Mouse (Mus musculus) adipocyte (in vitro differentiated cells): Measurements from ENCODE around the gene Cntn2.
"Not testable (repeated sequence)": the region's sequence is repeated elsewhere in the genome, so short reads cannot be mapped to it uniquely, and the experiment has no call there.

ENCODE experiments used
- DNase-seq: peaks from one replicate; pipeline ENCODE4 v3.0.0-alpha.2; 2016; ENCODE audit warnings: low spot score

Cntn2 gene

GRCm38 (mm10) chr1:132511521-132511920 lies 31.5 kb downstream of the Cntn2 start:
- no peak for DNase-seq

GRCm38 (mm10) chr1:132509771-132510170 lies 33.3 kb downstream of the Cntn2 start:
- no peak for DNase-seq

- no peak for DNase-seq
Observed at GRCm38 (mm10) chr1:132506656-132507055, 36.4 kb downstream of the Cntn2 start.

DNA sequence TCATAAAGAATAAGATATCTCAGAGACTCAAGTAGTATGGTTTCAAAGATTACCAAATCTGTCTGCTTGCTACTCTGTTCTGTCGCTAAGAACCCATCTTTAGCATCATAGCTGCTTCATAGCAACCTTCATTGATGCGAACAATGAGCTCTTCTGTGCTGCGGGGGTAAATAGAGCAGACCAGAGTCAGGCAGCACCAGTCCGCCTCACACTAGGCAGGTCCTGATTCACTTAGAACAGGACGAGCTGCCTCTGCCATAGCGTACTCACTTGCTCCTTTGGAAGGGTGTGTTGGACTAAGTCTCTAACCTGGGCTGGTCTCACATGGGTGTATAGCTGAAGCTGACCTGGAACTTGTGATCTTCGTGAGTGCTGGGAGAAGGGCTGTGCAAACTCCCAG lies 37.0 kb downstream of the Cntn2 start, which contains the start of gene Tmem81:
Tmem81 (plus strand) TSS at position 173 of the 400 bp plus-strand sequence.
- DNase-seq: no peak

DNA sequence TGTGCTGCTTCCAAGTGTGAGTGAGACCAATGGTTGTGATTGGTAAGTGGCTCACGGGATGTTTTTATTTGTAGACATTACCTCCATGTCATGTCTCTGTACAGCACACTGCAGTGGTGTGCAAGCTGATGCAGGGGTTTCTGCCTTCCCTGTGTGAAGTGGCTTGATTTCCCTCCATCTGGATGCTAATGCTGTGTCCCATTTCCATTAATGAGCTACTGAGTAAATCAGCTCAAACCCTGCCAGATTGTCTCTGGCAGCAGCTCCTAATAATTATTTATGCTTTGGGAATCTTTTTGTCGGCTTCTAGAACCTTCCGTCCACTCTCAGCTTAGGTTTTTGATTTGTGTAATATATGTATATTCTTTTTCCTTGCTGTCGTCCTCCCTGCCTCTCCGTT lies 37.9 kb downstream of the Cntn2 start:
- no peak for DNase-seq

GRCm38 (mm10) chr1:132500535-132500934 lies 42.5 kb downstream of the Cntn2 start:
- DNase-seq: no peak

- DNase-seq: no peak
Observed at GRCm38 (mm10) chr1:132483759-132484158, 59.3 kb downstream of the Cntn2 start.

DNA sequence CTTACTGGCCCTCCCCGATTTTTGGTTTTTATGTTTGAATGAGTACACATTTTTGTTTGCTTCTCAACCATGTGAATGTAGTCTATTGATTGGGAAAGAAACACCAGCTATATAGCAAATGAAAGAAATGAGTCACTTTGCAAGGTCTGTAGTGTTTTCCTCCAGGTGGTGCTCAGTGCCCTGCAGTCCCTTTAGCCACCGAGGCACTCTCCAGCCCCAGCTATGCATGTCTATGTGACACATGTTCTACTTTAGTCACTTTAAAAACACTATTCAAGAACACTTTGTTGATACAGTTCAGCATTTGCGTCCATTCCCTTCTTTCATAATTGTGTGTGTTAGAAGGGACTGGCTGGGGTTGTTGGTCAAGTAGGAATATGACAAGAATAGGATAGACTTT lies 59.8 kb downstream of the Cntn2 start:
- DNase-seq: no peak

- no peak for DNase-seq
Observed at GRCm38 (mm10) chr1:132481619-132482018, 61.4 kb downstream of the Cntn2 start.

DNA sequence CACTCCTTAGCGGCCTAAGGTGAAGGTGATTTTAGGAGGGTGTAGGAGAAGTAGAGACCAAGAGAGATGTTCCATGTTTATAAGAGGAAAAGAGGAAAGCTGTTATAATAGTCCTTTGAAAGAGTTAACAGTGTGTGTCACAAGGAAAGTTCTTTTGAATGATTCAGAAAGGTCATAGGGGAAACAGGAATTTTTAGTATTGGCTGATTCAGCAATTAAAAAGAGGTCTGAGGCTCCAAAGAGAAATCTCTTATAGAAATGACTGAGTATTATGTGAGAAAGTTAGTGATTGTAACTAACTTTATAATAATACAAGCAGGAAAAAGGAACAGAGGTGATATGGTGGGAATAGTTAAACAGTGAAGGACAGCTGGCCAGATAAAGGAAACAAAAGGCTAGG lies 63.6 kb downstream of the Cntn2 start:
- DNase-seq: no peak

DNA sequence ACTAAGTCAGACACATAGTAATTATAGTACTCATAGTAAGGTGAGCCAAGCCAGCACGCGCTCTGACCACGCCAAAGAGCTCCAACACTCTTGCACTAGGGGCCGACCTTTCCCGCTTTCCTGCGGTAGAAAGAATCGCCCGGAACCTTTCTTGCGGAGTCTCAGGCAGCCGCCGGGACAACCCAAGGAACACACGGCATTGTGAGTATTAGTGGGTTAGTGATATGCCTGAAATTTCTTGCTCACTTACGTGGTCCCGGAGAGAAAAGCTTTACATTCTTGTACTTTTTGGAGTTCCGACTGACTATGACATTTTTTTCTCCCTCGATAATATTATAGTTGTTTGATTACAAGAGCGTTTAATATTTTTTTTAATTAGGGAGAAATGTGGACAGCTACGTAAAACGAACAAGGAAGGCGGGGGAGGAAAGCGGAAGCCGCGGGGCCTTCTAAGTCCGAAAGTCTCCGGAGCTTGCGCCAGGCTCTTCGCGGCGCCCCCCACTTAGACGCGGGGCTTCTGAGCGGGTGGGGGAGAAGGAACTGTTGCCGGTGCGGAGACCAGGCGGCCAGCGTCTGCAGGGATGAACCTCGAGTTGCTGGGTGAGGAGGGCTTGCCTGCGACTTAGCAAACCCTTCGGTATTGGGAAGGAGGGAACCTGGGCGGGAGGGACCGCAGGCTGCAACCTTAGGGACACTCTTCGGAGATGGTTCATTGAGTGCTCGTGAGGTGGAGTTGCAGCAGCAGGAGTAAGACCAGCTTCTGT lies 65.9 kb downstream of the Cntn2 start, which contains the start of gene Rbbp5:
Rbbp5 (plus strand) TSS at position 438 of the 764 bp plus-strand sequence.
- peak; percentile 91 for DNase-seq

DNA sequence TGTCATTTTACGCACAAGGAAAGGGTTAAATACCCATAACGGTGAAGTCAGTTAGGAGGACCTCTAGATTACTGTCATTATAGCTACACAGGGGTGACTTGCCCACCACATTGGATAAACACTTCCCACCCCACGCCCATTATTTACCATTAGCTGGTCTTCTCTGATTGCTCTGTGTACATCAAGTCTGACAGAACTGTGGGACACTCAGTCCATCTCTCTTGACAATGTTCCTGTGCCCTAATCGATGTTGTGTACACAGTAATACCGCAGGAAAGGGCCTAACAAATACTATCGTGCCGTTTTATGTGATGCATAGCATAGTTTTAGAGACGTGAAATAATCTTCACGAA lies 66.5 kb downstream of the Cntn2 start:
- DNase-seq: no peak

- no peak for DNase-seq
Observed at GRCm38 (mm10) chr1:132474496-132474895, 68.6 kb downstream of the Cntn2 start.

DNA sequence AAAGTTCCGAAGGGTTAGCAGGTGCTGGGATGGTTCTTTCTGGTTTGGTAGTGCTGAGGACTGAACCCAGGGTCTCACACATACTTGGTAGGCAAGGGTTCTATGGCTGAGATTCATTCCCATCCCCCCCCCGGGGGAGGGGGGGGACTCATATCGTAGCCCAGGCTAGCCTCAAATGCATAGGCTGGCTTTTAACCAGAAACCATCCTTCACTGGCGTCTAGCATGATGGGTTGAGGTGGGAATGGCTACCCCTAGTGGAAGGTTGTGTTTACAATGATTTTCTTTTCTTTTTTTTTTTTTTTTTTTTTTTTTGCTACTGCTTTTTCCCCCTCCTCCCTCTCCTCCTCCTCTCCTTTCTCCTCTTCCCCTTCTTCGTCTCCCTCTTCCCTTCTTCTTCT lies 70.5 kb downstream of the Cntn2 start:
- no peak for DNase-seq

DNA sequence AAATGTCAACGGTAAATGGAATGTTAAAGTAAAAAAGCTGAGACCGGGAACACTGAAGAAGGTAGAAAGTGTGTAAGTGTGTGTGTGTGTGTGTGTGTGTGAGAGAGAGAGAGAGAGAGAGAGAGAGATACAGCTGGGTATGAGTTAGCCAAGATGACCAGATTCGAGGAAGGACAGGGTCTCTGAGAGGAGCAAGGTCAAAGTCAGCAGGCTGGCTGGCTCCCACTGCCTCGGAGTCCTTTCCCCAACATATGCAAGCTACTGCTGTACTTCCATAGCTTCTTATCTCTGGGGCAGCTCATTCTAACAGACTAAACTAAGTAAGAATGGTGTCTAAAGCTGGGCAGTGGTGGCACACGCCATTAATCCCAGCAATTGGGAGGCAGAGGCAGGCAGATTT lies 71.6 kb downstream of the Cntn2 start:
- DNase-seq: no peak

DNA sequence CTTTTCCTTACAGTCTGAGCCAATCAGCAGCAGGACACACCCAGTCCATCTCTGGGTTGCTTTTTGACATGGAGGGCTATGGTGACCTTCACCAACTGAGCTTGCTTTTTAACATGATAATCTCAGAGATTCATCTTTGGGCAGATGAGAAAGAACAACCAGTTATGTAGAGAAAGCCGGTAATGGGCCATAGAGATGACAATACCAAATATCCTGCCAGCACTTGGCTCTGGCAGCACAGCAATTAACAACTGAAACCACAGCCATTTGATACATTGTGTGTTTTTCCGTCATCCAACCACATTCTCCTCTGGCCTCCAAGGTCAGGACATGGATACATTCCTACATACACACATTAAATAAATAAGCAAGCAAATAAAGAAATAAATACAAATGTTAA lies 72.0 kb downstream of the Cntn2 start:
- DNase-seq: no peak

GRCm38 (mm10) chr1:132470031-132470430 lies 73.0 kb downstream of the Cntn2 start:
- DNase-seq: not testable (repeated sequence)

DNA sequence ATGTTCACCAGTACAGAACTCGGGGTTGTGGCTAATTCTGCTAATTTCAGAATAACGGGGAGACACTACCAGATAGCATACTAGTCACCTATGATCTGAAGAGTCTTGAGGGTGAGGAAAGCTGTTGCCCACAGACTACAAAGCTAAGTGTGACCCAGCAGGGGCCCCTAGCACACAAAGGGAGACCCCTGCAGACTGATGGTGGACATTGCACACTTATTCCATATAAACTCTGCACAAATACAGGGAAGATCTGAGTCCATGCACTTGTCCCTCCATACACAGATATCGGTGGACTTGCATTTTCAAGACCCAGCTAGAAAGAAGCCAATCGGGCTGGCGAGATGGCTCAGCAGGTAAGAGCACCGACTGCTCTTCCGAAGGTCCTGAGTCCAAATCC lies 73.5 kb downstream of the Cntn2 start:
- no peak for DNase-seq

- DNase-seq: peak; percentile 39
Observed at GRCm38 (mm10) chr1:132468926-132469325, 74.1 kb downstream of the Cntn2 start.

DNA sequence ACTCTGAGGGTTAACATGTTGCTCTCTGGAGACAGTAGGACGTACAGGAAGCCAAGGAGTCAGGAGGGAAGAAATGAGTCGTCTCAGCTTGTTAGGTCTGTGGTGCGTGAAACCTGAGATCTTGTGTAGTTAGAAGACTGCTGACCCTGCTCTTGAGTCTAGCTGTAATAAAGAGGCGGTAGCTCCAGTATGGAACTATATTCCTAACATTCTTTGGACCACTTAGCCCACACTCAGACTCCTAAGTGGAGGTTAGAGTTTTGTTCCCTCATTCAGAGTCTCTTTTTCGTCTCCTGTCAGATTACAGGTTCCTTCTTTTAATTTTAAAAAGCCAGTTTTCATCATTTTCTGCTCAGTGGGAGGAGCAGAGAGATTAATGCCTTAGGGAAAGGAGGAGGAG lies 78.4 kb downstream of the Cntn2 start:
- DNase-seq: no peak
